Mouse (Mus musculus) intestine, embryonic 14.5 days (tissue): ENCODE measurements around the gene Cmss1. TPM values are rescaled to one million over a fixed set of nuclear protein-coding genes. Genes with fewer than 3 reads are reported as not detected.
"Not testable (repeated sequence)": the region's sequence is repeated elsewhere in the genome, so short reads cannot be mapped to it uniquely, and the experiment has no call there.

Experiments used
- ATAC-seq: fragments of 200-750 bp; cut with Nextera tagmentation; replicated peaks from 2 replicates; pipeline ENCODE4 v1.8.0; 2017; ENCODE audit warnings: low read depth, moderate number of reproducible peaks, moderate TSS enrichment, moderate library complexity; ENCODE audit not compliant: low FRiP score, low TSS enrichment
- DNase-seq: peaks from one replicate; pipeline ENCODE4 v3.0.0-alpha.2; 2018; ENCODE audit warnings: low spot score
- H3K27ac ChIP-seq: fragments of 300-500 bp; sonication (generic); 2 replicates; pipeline ENCODE4 v1.5.1; 2014; ENCODE audit warnings: low read depth, mild to moderate bottlenecking, control low read depth
- H3K27me3 ChIP-seq: fragments of 300-500 bp; sonication (generic); replicated peaks from 2 replicates; pipeline ENCODE4 v1.6.1; 2014; ENCODE audit warnings: low read length, control low read depth; ENCODE audit not compliant: control insufficient read depth, insufficient read depth
- H3K36me3 ChIP-seq: fragments of 300-500 bp; sonication (generic); 2 replicates; pipeline ENCODE4 v1.6.1; 2014; ENCODE audit warnings: low read length, control low read depth; ENCODE audit not compliant: control insufficient read depth, insufficient read depth
- H3K4me1 ChIP-seq: fragments of 300-500 bp; sonication (generic); replicated peaks from 2 replicates; pipeline ENCODE4 v1.6.1; 2014; ENCODE audit warnings: low read length, control low read depth, mixed read lengths; ENCODE audit not compliant: control insufficient read depth, insufficient read depth
- H3K4me2 ChIP-seq: fragments of 300-500 bp; sonication (generic); 2 replicates; pipeline ENCODE4 v1.6.1; 2014; ENCODE audit warnings: low read length
- H3K4me3 ChIP-seq: fragments of 300-500 bp; sonication (generic); 2 replicates; pipeline ENCODE4 v1.5.1; 2014; ENCODE audit warnings: low read depth, low read length, control low read depth, mixed read lengths
- H3K9ac ChIP-seq: fragments of 300-500 bp; sonication (generic); 2 replicates; pipeline ENCODE4 v1.6.1; 2014; ENCODE audit warnings: mild to moderate bottlenecking, low read length
- H3K9me3 ChIP-seq: fragments of 300-500 bp; sonication (generic); 2 replicates; pipeline ENCODE4 v1.6.1; 2016; ENCODE audit warnings: low read length, control low read depth; ENCODE audit not compliant: control insufficient read depth
- WGBS: fragments of 180-500 bp; shearing (Covaris S2); extraction: QIAGEN DNeasy Blood & Tissue Kit; methylation state at CpG from one replicate; pipeline ENCODE4 v1.1.7; 2014; 5-methylcytosine and 5-hydroxymethylcytosine counted together
- polyA plus RNA-seq: library from polyadenylated mRNA; unstranded; fragments of >200 nt; fragmentation: Nextera tagmentation; extraction: Ambion mirVana; gene quantifications from 2 replicates; pipeline ENCODE4 v1.2.1, GENCODE M21; 2014

Gene Cmss1
- polyA plus RNA-seq, 1 experiment from 2014 or later, result 56.0 TPM

GRCm38 (mm10) chr16:57401702-57402101 is 205.0 kb downstream of the Cmss1 start:
- H3K27me3 ChIP-seq, result no peaks in the 10 kb centered on the region
- no peaks in the 10 kb centered on the region for H3K36me3 ChIP-seq
- ATAC-seq, result 0 out of 2 replicates have a peak, but pooled peaks have one; percentile 28
- H3K4me2 ChIP-seq, result no peak overlapping the region
- H3K9ac ChIP-seq, result no peak overlapping the region
- no peak overlapping the region for H3K4me3 ChIP-seq
- H3K27ac ChIP-seq, result peak overlapping the region; percentile 74
- no peaks in the 10 kb centered on the region for H3K9me3 ChIP-seq
- peaks cover 15% of the 10 kb centered on the region for H3K4me1 ChIP-seq
- DNase-seq, result peak; percentile 51
- WGBS, result 11% methylated on average over 6 of the region's 6 CpGs

GRCm38 (mm10) chr16:57399566-57399965 is 207.1 kb downstream of the Cmss1 start:
- DNase-seq (no peak), ATAC-seq (no peak)
- no peak overlapping the region for H3K4me3 ChIP-seq
- no peaks in the 10 kb centered on the region for H3K36me3 ChIP-seq
- no peak overlapping the region for H3K9ac ChIP-seq
- H3K9me3 ChIP-seq, result no peaks in the 10 kb centered on the region
- 80% methylated on average over 10 of the region's 10 CpGs for WGBS
- no peaks in the 10 kb centered on the region for H3K27me3 ChIP-seq
- H3K4me1 ChIP-seq, result peaks cover 15% of the 10 kb centered on the region
- H3K27ac ChIP-seq, result no peak overlapping the region
- no peak overlapping the region for H3K4me2 ChIP-seq

GRCm38 (mm10) chr16:57398387-57399214 is 208.1 kb downstream of the Cmss1 start:
- no peak overlapping the region for H3K9ac ChIP-seq
- no peaks in the 10 kb centered on the region for H3K36me3 ChIP-seq
- WGBS, result 58% methylated on average over 18 of the region's 18 CpGs
- no peaks in the 10 kb centered on the region for H3K27me3 ChIP-seq
- H3K4me2 ChIP-seq, result no peak overlapping the region
- no peak overlapping the region for H3K4me3 ChIP-seq
- ATAC-seq (no peak), DNase-seq (peak; percentile 81)
- H3K27ac ChIP-seq, result no peak overlapping the region
- peaks cover 15% of the 10 kb centered on the region for H3K4me1 ChIP-seq
- H3K9me3 ChIP-seq, result no peaks in the 10 kb centered on the region

- Histone ChIP-seq H3K27me3 (no peaks in the 10 kb centered on the region), H3K27ac (no peak overlapping the region), H3K9ac (no peak overlapping the region), H3K4me1 (peaks cover 20% of the 10 kb centered on the region), H3K4me2 (no peak overlapping the region), H3K9me3 (no peaks in the 10 kb centered on the region), H3K4me3 (no peak overlapping the region), H3K36me3 (no peaks in the 10 kb centered on the region)
- ATAC-seq, result no peak
- DNase-seq, result no peak
- 79% methylated on average over 6 of the region's 6 CpGs for WGBS
Measured at GRCm38 (mm10) chr16:57397845-57398244, 208.8 kb downstream of the Cmss1 start.

GRCm38 (mm10) chr16:57396249-57396648 is 210.4 kb downstream of the Cmss1 start:
- DNase-seq, result no peak
- Histone ChIP-seq H3K9me3 (no peaks in the 10 kb centered on the region), H3K27me3 (no peaks in the 10 kb centered on the region), H3K4me3 (no peak overlapping the region), H3K27ac (no peak overlapping the region), H3K4me1 (peaks cover 16% of the 10 kb centered on the region), H3K9ac (no peak overlapping the region), H3K36me3 (no peaks in the 10 kb centered on the region), H3K4me2 (no peak overlapping the region)
- no peak for ATAC-seq
- WGBS, result 68% methylated on average over 6 of the region's 6 CpGs

- ATAC-seq (no peak), DNase-seq (no peak)
- no peaks in the 10 kb centered on the region for H3K9me3 ChIP-seq
- 0 out of 2 replicates have a peak, but pooled peaks cover 6% of the 10 kb centered on the region for H3K4me1 ChIP-seq
- peak overlapping the region; percentile 22; the same call in 1 of the 2 replicates for H3K27ac ChIP-seq
- WGBS, result 45% methylated on average over 11 of the region's 11 CpGs
- H3K4me3 ChIP-seq, result no peak overlapping the region
- no peaks in the 10 kb centered on the region for H3K36me3 ChIP-seq
- H3K9ac ChIP-seq, result no peak overlapping the region
- no peaks in the 10 kb centered on the region for H3K27me3 ChIP-seq
- H3K4me2 ChIP-seq, result peak overlapping the region; percentile 14; the same call in 1 of the 2 replicates
Measured at GRCm38 (mm10) chr16:57393161-57393560, 213.5 kb downstream of the Cmss1 start.

- no peak overlapping the region for H3K27ac ChIP-seq
- ATAC-seq (no peak), DNase-seq (no peak)
- no peaks in the 10 kb centered on the region for H3K9me3 ChIP-seq
- H3K36me3 ChIP-seq, result no peaks in the 10 kb centered on the region
- H3K9ac ChIP-seq, result no peak overlapping the region
- H3K4me1 ChIP-seq, result 0 out of 2 replicates have a peak, but pooled peaks cover 6% of the 10 kb centered on the region
- H3K4me2 ChIP-seq, result no peak overlapping the region
- H3K27me3 ChIP-seq, result no peaks in the 10 kb centered on the region
- no peak overlapping the region for H3K4me3 ChIP-seq
- 57% methylated on average over 2 of the region's 2 CpGs for WGBS
Measured at GRCm38 (mm10) chr16:57392461-57392860, 214.2 kb downstream of the Cmss1 start.

GRCm38 (mm10) chr16:57391171-57391570 is 215.5 kb downstream of the Cmss1 start:
- not testable (repeated sequence) for H3K4me3 ChIP-seq, H3K36me3 ChIP-seq, H3K4me1 ChIP-seq, DNase-seq, H3K27ac ChIP-seq, H3K4me2 ChIP-seq, H3K9ac ChIP-seq, ATAC-seq, H3K27me3 ChIP-seq, H3K9me3 ChIP-seq
- 31% methylated on average over 22 of the region's 39 CpGs for WGBS
